Mouse (Mus musculus) testis, adult 2 months (tissue): ENCODE data around the gene Cib4. TPM values are rescaled to one million over a fixed set of nuclear protein-coding genes. Genes with fewer than 3 reads are reported as not detected.

Source experiments
- H3K27ac ChIP-seq: fragments of 200-500 bp; 2 replicates; pipeline ENCODE4 v1.5.1; 2012; ENCODE audit warnings: low read depth, low read length; ENCODE audit not compliant: control insufficient read depth, insufficient read depth
- H3K27me3 ChIP-seq: fragments of 200-500 bp; 2 replicates; pipeline ENCODE4 v1.6.1; 2012; ENCODE audit warnings: mild to moderate bottlenecking, low read length, moderate library complexity; ENCODE audit not compliant: control insufficient read depth, insufficient read depth
- H3K36me3 ChIP-seq: fragments of 200-500 bp; 2 replicates; pipeline ENCODE4 v1.6.1; 2012; ENCODE audit warnings: mild to moderate bottlenecking, low read length; ENCODE audit not compliant: control insufficient read depth, insufficient read depth
- H3K4me1 ChIP-seq: fragments of 200-500 bp; 2 replicates; pipeline ENCODE4 v1.6.1; 2012; ENCODE audit warnings: low read length; ENCODE audit not compliant: control insufficient read depth, insufficient read depth
- H3K4me3 ChIP-seq: fragments of 200-500 bp; 2 replicates; pipeline ENCODE4 v1.5.1; 2012; ENCODE audit warnings: low read depth, mild to moderate bottlenecking, low read length, moderate library complexity, mixed read lengths; ENCODE audit not compliant: control insufficient read depth
- CTCF ChIP-seq: fragments of 200-500 bp; IDR thresholded peaks from 2 replicates; pipeline ENCODE4 v1.5.1; 2012; ENCODE audit warnings: low read depth, mild to moderate bottlenecking, inconsistent platforms, low read length, moderate library complexity; ENCODE audit not compliant: control insufficient read depth, insufficient read depth, insufficient replicate concordance
- POLR2A ChIP-seq: fragments of 200-500 bp; IDR thresholded peaks from 2 replicates; pipeline ENCODE4 v1.6.1; 2012; ENCODE audit warnings: low read depth, mild to moderate bottlenecking, inconsistent platforms, low read length, moderate library complexity; ENCODE audit not compliant: control insufficient read depth
- polyA plus RNA-seq: library from polyadenylated mRNA; depleted of rRNA; stranded (reverse); fragments of >200 nt; gene quantifications from 2 replicates; pipeline ENCODE4 v1.2.3, GENCODE M21; 2012

Cib4 gene
- polyA plus RNA-seq, 1 experiment, result 97.7 TPM

- no peak overlapping the region for H3K27ac ChIP-seq
- H3K4me3 ChIP-seq, result no peak overlapping the region
- no peaks in the 10 kb centered on the region for H3K27me3 ChIP-seq
- H3K4me1 ChIP-seq, result no peaks in the 10 kb centered on the region
- TF ChIP-seq POLR2A (no peak), CTCF (no peak)
- no peaks in the 10 kb centered on the region for H3K36me3 ChIP-seq
Measured at GRCm38 (mm10) chr5:30551022-30551638, 5.5 kb upstream of the Cib4 start.

GRCm38 (mm10) chr5:30550334-30551021, 4.8 kb upstream of the Cib4 start:
- Histone ChIP-seq H3K4me1 (no peaks in the 10 kb centered on the region; the same call in 1 of the 2 replicates), H3K27ac (no peak overlapping the region), H3K27me3 (no peaks in the 10 kb centered on the region), H3K36me3 (no peaks in the 10 kb centered on the region), H3K4me3 (no peak overlapping the region)
- TF ChIP-seq CTCF (no peak), POLR2A (no peak)

GRCm38 (mm10) chr5:30548681-30549080, 3.0 kb upstream of the Cib4 start:
- no peak for TF ChIP-seq CTCF
- TF ChIP-seq POLR2A, result no peak
- Histone ChIP-seq H3K36me3 (no peaks in the 10 kb centered on the region), H3K4me1 (no peaks in the 10 kb centered on the region; the same call in 1 of the 2 replicates), H3K27me3 (no peaks in the 10 kb centered on the region), H3K4me3 (no peak overlapping the region), H3K27ac (no peak overlapping the region)

GRCm38 (mm10) chr5:30536051-30536570, 9.5 kb downstream of the Cib4 start:
- no peak for TF ChIP-seq CTCF
- TF ChIP-seq POLR2A, result no peak
- no peaks in the 10 kb centered on the region for H3K36me3 ChIP-seq
- H3K4me3 ChIP-seq, result no peak overlapping the region
- H3K27ac ChIP-seq, result no peak overlapping the region
- no peaks in the 10 kb centered on the region for H3K4me1 ChIP-seq
- H3K27me3 ChIP-seq, result no peaks in the 10 kb centered on the region

GRCm38 (mm10) chr5:30534637-30535036, 11.0 kb downstream of the Cib4 start:
- TF ChIP-seq CTCF (no peak), POLR2A (no peak)
- Histone ChIP-seq H3K4me3 (no peak overlapping the region), H3K4me1 (no peaks in the 10 kb centered on the region), H3K27me3 (no peaks in the 10 kb centered on the region), H3K36me3 (no peaks in the 10 kb centered on the region), H3K27ac (no peak overlapping the region)

DNA sequence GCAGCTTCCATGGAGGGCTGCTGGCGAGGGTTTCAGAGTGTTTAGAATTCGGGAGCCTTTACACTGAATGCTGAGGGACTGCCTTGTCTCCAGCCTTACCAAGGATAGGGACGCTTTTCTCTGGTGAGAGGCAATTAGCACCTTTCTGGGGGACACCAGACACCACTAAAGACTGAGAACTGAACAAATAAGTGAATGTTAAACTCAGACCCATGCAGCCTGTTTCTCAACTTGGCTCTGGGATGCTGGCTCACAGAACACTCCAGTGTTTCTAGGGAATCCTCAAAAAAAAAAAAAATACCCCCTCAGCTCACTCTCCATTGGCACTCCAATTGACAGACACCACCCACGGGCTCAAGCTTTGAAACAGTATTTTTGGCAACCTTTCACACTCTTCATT, 16.7 kb downstream of the Cib4 start:
- no peaks in the 10 kb centered on the region for H3K27me3 ChIP-seq
- no peaks in the 10 kb centered on the region for H3K36me3 ChIP-seq
- no peak overlapping the region for H3K27ac ChIP-seq
- no peak for TF ChIP-seq CTCF
- no peak for TF ChIP-seq POLR2A
- no peak overlapping the region for H3K4me3 ChIP-seq
- no peaks in the 10 kb centered on the region for H3K4me1 ChIP-seq

DNA sequence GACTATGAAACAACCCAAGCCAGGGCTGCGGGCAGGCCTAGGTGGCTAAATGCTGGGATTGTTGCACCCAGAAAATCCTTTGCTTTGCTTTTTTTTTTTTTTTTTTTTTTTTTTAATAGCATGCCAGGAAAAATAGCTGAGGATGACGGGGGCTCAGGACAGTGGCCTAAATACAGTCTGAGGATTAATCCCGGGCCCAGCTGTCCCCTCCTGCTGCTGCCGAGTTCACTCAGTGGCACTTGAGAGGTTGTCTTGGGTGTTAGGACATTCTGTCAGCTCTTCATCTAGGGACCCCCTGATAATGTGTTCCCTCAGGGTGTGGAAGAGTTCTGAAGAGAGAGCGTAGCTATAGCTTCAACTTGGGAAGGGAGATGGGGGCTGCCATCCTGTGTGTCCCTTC, 18.5 kb downstream of the Cib4 start:
- H3K4me1 ChIP-seq, result no peaks in the 10 kb centered on the region
- H3K27ac ChIP-seq, result no peak overlapping the region

More for the DNA sequence above, 18.5 kb downstream of the Cib4 start:
- no peak overlapping the region for H3K4me3 ChIP-seq
- no peaks in the 10 kb centered on the region for H3K36me3 ChIP-seq
- TF ChIP-seq POLR2A, result no peak
- TF ChIP-seq CTCF, result no peak
- H3K27me3 ChIP-seq, result no peaks in the 10 kb centered on the region
